Comparison of ENCODE assay signal across 12 mouse cellular contexts in the genomic region with DNA sequence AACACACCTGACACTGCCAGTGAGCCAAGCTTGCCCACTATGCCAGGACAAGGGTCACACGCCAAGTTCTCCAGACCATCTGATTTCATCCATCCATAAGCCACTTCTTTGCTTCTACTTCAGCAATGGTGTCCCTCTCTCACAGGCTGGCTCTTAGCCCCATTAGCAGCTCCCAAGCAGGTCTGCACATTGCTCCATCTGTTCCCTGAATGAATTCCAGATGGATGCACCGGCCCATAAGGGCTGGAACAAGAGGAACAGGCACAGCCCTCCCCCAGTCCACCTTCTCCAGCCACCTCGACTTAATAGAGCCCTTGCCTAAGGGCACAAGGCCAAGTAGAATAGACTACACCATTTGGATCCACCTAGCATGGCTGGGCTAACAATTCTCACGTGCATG.
A peak's percentile ranks its signal among the peaks of the same experiment; 100 is the strongest.
DNase-seq lines count a peak whose midpoint lies in the region; ATAC-seq and TF ChIP-seq lines count a peak whose summit lies in the region.
"Had no signal": no experiment of that assay in that cellular context is flagged by ENCODE, and none has a peak within 500 bp of the region (broad histone marks: within the 10 kb centered on the region; RNA-seq: fewer than 3 reads in every experiment).

No protein-coding gene starts in this region.

- WGBS in hindbrain, postnatal 0 days = 53% methylated on average over 4 of the region's 4 CpGs
- 68% methylated on average over 4 of the region's 4 CpGs for WGBS in hindbrain, embryonic 11.5 days
- 46% methylated on average over 4 of the region's 4 CpGs for WGBS in forebrain, postnatal 0 days
- WGBS in limb, embryonic 13.5 days = 15% methylated on average over 4 of the region's 4 CpGs

- H3K36me3 ChIP-seq in hindbrain, postnatal 0 days (ENCODE audit: insufficient read depth, low read length) = peaks cover 5% of the 10 kb centered on the region; the same call in 1 of the 2 replicates
- no peaks in the 10 kb centered on the region for H3K36me3 ChIP-seq in hindbrain, embryonic 11.5 days (ENCODE audit: control insufficient read depth, insufficient read depth, low read length)
- H3K36me3 ChIP-seq in forebrain, postnatal 0 days (ENCODE audit: insufficient read depth) = 0 out of 2 replicates have a peak, but pooled peaks cover 9% of the 10 kb centered on the region
- no peaks in the 10 kb centered on the region for H3K36me3 ChIP-seq in limb, embryonic 13.5 days
- H3K36me3 ChIP-seq: embryonic facial prominence, embryonic 13.5 days had no signal

- no peak overlapping the region for H3K4me3 ChIP-seq in hindbrain, postnatal 0 days (ENCODE audit: low read length)
- H3K4me3 ChIP-seq in hindbrain, embryonic 11.5 days (ENCODE audit: low read depth, low read length) = no peak overlapping the region
- no peak overlapping the region for H3K4me3 ChIP-seq in forebrain, postnatal 0 days (ENCODE audit: low read depth, low read length)
- no peak overlapping the region for H3K4me3 ChIP-seq in limb, embryonic 13.5 days
- H3K4me3 ChIP-seq: embryonic facial prominence, embryonic 13.5 days; gastrocnemius, adult 2 months; heart, embryonic 13.5 days had no signal

- H3K27me3 ChIP-seq in hindbrain, postnatal 0 days (ENCODE audit: insufficient read depth, low read length) = no peaks in the 10 kb centered on the region
- H3K27me3 ChIP-seq in hindbrain, embryonic 11.5 days (ENCODE audit: control insufficient read depth, insufficient read depth, low read length) = no peaks in the 10 kb centered on the region
- H3K27me3 ChIP-seq in forebrain, postnatal 0 days (ENCODE audit: insufficient read depth, low read length) = no peaks in the 10 kb centered on the region
- H3K27me3 ChIP-seq in limb, embryonic 13.5 days = no peaks in the 10 kb centered on the region
- H3K27me3 ChIP-seq: embryonic facial prominence, embryonic 13.5 days; heart, embryonic 13.5 days had no signal

- H3K27ac ChIP-seq in hindbrain, postnatal 0 days = no peak overlapping the region
- no peak overlapping the region for H3K27ac ChIP-seq in hindbrain, embryonic 11.5 days (ENCODE audit: low read depth, low read length)
- H3K27ac ChIP-seq in forebrain, postnatal 0 days (ENCODE audit: low read depth, low read length) = no peak overlapping the region
- H3K27ac ChIP-seq in limb, embryonic 13.5 days = peak overlapping the region; percentile 28; the same call in 1 of the 2 replicates
- H3K27ac ChIP-seq: embryonic facial prominence, embryonic 13.5 days; gastrocnemius, adult 2 months; heart, embryonic 13.5 days had no signal

- ATAC-seq in hindbrain, postnatal 0 days = peak; percentile 82
- ATAC-seq in hindbrain, embryonic 11.5 days (ENCODE audit: low FRiP score) = no peak
- ATAC-seq in forebrain, postnatal 0 days = 0 out of 2 replicates have a peak, but pooled peaks have one; percentile 8
- ATAC-seq in limb, embryonic 13.5 days (ENCODE audit: low FRiP score, low read depth) = peak; percentile 74; the same call in 1 of the 2 replicates

- TF ChIP-seq CTCF in hindbrain, postnatal 0 days (IDR thresholded peaks at IDR 0.05; ENCODE audit: low read depth) = no peak
- no peak for TF ChIP-seq CTCF in forebrain, postnatal 0 days (IDR thresholded peaks at IDR 0.05; ENCODE audit: low read depth)

- H3K4me2 ChIP-seq in hindbrain, postnatal 0 days (ENCODE audit: low read depth, low read length) = no peak overlapping the region
- H3K4me2 ChIP-seq in hindbrain, embryonic 11.5 days (replicated peaks; ENCODE audit: low read depth, low read length) = no peak overlapping the region
- H3K4me2 ChIP-seq in forebrain, postnatal 0 days (ENCODE audit: low read depth) = no peak overlapping the region
- no peak overlapping the region for H3K4me2 ChIP-seq in limb, embryonic 13.5 days (replicated peaks)
- H3K4me2 ChIP-seq: embryonic facial prominence, embryonic 13.5 days; heart, embryonic 13.5 days had no signal

- no peak overlapping the region for H3K9ac ChIP-seq in hindbrain, postnatal 0 days (replicated peaks; ENCODE audit: low read length)
- H3K9ac ChIP-seq in hindbrain, embryonic 11.5 days (ENCODE audit: low read depth, low read length) = no peak overlapping the region
- no peak overlapping the region for H3K9ac ChIP-seq in forebrain, postnatal 0 days
- H3K9ac ChIP-seq in limb, embryonic 13.5 days = no peak overlapping the region
- H3K9ac ChIP-seq: embryonic facial prominence, embryonic 13.5 days; heart, embryonic 13.5 days had no signal

- peak; percentile 72 for DNase-seq in hindbrain, postnatal 0 days (ENCODE audit: low spot score)
- no peak for DNase-seq in hindbrain, embryonic 11.5 days (ENCODE audit: low spot score)
- peak; percentile 98 for DNase-seq in cerebellum, adult 9-10 months
- no peak for DNase-seq in forebrain, postnatal 0 days
- no peak for DNase-seq in gastrocnemius, adult 18-20 months (ENCODE audit: low spot score)
- no peak for DNase-seq in heart, postnatal 25 days (ENCODE audit: low spot score)
- DNase-seq: adrenal gland, postnatal 36 days; gastrocnemius, adult 2 months; kidney, adult 11 months had no signal

- no peaks in the 10 kb centered on the region for H3K9me3 ChIP-seq in hindbrain, postnatal 0 days (ENCODE audit: low read length)
- no peaks in the 10 kb centered on the region for H3K9me3 ChIP-seq in hindbrain, embryonic 11.5 days (ENCODE audit: control insufficient read depth, low read length)
- no peaks in the 10 kb centered on the region for H3K9me3 ChIP-seq in forebrain, postnatal 0 days (ENCODE audit: low read length)
- no peaks in the 10 kb centered on the region for H3K9me3 ChIP-seq in limb, embryonic 13.5 days
- H3K9me3 ChIP-seq: embryonic facial prominence, embryonic 13.5 days; heart, embryonic 13.5 days had no signal

- peaks cover 7% of the 10 kb centered on the region; the same call in 1 of the 2 replicates for H3K4me1 ChIP-seq in hindbrain, postnatal 0 days (ENCODE audit: insufficient read depth, low read length)
- H3K4me1 ChIP-seq in hindbrain, embryonic 11.5 days (replicated peaks; ENCODE audit: control insufficient read depth, insufficient read depth, low read length) = no peaks in the 10 kb centered on the region
- H3K4me1 ChIP-seq in forebrain, postnatal 0 days (ENCODE audit: insufficient read depth) = peaks cover 6% of the 10 kb centered on the region; the same call in 1 of the 2 replicates
- peaks cover 70% of the 10 kb centered on the region for H3K4me1 ChIP-seq in limb, embryonic 13.5 days

- intact Hi-C loops in heart, postnatal 25 days (cut with DNase I) = no loop called here

Comparison
In these comparisons a context has a peak if more than half of its experiments do, and no peak if none do; other contexts are left out.
1. DNase-seq: peak in hindbrain, postnatal 0 days (single experiment) and cerebellum, adult 9-10 months (single experiment); none in hindbrain, embryonic 11.5 days (single experiment), forebrain, postnatal 0 days (single experiment), gastrocnemius, adult 18-20 months (single experiment) and heart, postnatal 25 days (single experiment).